Mouse (Mus musculus): ENCODE results near the gene Gm8180.
"Not testable (repeated sequence)": the region's sequence is repeated elsewhere in the genome, so short reads cannot be mapped to it uniquely, and the experiment has no call there.

Gm8180 gene

DNA sequence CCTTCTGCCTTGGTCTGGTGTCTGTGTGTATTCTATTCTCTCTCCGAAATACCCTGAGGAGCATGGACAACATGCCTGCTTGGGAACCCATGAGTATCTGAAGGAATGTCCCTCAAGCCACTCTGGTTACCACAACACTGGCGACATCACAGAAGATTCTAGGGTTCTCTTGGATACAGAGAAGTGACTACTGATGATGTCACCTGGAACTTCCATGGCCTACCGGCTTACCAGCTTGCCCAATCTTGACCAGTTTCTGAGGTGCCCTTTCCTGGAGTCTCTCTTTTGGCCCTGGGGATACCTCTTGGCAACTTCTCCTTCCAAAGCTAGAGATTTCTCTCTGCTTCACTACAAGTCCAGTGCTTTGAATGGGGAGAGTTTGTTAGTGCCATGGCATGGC lies at the start of gene Gm8180:
Gene Gm8180, minus strand, starts transcription at position 101 of the 400 bp plus-strand sequence.
- DNase-seq (ENCODE audit: low spot score), result not testable (repeated sequence)

DNA sequence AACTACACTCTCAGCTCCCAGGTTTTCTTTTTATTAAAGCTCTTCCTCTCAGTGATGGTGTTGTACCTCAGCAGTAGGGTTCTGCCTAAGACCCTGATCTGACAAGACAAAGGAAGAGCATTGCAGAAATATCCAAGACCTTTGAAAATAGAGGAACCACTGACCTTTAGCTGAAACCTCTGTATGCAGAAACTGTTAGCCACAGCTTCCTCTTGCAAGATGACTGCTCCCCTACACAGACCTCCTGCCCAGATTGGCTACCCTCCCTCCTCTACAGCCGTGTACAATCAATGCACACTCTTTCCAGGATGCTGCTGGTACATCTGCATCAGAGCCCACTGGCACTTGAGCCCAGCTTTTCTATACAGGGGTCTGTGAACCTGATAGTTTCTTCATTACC lies 45.8 kb upstream of the Gm8180 start:
- DNase-seq (ENCODE audit: low spot score), result not testable (repeated sequence)

DNA sequence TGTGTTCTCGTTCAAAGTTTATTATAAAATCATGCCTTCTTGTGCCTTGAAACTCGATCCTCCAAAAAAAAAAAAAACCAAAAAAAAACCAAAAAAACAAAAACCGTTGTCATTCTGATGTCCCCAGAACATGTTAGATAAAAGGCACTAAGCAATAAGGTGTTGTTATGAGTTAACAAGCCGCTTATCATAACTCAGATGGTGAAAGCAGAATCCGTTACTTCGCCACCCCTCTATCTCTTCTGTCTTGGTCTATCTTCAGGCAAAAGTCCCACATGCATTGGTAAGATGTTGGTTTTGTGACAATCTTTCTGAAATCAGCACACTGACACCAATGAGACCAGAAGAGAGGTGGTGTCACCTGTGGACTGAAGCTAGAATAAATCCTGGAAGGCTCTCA lies 39.6 kb upstream of the Gm8180 start:
- DNase-seq (ENCODE audit: low spot score), result not testable (repeated sequence)

DNA sequence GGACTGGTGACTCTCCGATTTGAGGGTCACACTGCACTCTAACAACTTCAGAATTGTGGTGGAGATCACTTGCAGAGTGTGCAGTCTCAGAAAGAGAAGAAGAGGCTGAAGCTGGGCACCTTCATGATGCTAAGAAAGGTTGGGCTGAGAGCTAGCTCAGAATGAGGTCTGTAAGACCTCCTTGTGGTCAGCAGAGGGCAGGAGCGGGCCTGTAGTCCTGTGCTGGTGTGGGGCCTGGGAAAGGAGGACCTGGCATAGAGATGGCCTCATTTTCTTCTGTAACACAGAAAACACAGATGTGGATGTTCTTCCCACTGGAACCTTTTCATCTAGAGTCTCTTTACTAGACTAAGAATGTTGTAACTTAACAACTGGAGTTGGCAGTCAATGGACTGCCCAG lies 37.3 kb upstream of the Gm8180 start:
- not testable (repeated sequence) for DNase-seq (ENCODE audit: low spot score)

DNA sequence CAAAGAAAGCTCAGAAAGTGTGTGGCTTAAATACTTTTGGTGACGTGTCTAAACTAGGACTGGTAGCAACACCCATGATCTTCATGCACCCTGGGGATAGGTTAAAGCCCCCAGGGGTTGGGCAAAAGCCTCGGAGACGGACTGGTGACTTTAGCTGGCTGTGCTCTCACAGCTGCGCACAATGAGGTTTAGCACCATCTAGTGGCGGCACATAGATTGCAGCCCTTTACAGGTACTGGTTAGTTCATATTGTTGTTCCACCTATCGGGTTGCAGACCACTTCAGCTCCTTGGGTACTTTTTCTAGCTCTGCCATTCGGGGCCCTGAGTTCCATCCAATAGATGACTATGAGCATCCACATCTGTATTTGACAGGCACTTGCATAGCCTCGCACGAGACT lies 27.9 kb upstream of the Gm8180 start:
- DNase-seq (ENCODE audit: low spot score), result not testable (repeated sequence)

DNA sequence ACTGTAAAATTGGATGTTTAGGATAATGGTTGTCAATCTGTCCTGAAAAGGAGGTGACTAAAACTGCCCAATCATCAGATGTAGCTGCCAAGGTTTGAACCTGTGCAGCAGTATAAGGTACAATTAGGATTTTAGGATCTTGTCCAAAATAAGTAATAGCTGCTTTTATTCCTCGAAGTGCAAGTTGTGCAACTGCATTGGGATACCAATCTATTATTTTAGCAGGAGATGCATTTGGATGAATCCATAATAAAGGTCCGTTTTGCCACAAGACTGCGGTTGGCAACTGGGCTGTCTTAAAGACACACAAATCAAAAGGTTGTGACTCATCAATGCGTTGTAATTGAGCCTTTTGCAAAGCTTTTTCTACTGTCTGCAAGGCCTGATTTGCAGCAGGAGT lies 23.6 kb upstream of the Gm8180 start:
- not testable (repeated sequence) for DNase-seq (ENCODE audit: low spot score)

DNA sequence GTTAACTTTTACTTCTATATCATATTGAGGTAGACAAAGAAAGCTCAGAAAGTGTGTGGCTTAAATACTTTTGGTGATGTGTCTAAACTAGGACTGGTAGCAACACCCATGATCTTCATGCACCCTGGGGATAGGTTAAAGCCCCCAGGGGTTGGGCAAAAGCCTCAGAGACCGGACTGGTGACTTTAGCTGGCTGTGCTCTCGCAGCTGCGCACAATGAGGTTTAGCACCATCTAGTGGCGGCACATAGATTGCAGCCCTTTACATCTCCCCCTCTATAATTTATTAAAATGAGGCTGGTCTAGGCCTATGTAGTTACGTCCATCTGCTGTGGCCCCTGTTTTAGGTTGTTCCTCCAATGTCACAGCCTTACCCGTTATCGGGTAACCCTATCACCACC lies 19.9 kb upstream of the Gm8180 start:
- not testable (repeated sequence) for DNase-seq (ENCODE audit: low spot score)

DNA sequence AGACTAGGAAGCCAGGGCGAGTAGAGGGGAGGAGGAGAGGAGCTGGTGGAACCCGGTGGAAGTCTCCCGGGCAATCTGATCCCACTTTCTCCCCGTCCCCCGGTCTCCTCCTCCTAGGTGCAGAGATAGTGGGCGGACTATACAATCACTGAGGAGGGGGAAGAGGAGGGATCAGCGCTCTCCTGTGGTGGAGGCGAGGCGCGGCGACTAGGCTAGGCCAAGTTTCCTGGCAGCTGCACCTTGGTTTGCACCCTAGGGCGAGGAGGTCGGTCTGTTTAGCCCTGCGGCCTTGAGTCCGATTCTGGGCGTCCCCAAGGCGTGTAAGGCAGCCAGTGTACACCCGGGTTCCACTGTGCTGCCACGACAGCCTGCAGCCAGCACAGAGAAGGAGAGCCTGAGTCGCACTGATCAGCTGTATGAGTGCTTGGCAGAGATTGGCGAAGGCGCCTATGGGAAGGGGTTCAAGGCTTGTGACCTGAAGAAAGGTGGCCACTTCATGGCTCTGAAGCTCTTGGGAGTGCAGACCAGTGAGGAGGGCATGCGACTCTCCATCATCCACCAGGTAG lies 12.4 kb upstream of the Gm8180 start:
- DNase-seq (ENCODE audit: low spot score), result not testable (repeated sequence)

DNA sequence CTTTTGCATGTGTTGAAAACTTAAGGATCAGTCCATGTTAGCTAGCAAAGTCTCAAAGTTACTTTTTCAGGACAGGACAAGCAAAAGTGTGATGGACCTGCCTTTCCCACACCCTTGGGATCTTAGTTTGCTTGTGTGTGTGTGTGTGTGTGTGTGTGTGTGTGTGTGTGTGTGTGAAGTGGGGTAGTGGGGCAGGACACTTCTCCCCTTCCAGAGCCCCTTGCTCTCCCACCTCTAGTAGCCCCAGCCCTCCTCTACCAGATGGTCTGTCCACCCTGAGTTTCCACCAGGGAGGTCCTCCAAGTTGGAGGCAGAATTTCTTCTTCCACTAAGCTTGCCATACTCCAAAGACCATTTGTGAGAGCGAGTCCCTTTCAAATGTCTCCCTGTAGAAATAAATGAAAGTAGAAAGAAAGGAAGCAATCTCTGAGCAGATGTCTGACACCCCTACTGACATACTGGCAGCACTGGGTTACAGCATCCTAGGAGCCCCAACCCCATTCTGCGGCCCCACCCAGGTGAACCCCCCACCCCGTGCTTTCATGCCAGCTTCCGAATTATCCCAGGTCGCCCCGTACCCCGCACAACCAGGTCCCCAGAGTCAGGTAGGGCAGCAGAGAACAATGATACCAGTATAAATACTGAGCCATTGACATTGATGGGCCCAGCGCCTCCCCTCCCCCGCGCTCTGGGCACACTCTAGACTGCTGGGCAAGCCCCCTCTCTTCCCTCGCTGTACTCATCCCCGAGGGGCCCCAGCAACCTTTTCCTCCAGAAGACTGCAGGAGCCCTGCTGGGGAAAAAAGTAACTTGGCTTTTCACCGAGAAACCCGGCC lies 11.7 kb upstream of the Gm8180 start:
- DNase-seq (ENCODE audit: low spot score), result no peak

DNA sequence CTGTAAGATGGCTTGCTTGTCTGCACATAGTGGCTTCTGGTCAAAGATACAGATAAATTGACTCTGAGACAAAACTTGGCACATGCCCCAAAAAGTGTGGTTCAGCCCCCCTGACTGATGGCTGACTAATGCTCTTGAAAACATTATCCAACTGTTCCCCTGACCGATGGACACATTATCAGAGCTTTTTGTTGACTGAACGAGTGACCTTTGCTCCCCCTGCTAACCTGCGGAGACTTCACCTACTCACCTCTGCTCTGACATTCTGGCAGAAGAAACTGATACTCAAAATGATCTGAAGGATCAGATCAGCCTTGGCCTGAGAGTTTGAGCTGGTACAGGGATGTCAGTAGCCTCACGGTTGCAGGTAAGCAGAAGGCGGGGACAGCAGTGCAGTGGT lies 9.3 kb upstream of the Gm8180 start:
- not testable (repeated sequence) for DNase-seq (ENCODE audit: low spot score)

DNA sequence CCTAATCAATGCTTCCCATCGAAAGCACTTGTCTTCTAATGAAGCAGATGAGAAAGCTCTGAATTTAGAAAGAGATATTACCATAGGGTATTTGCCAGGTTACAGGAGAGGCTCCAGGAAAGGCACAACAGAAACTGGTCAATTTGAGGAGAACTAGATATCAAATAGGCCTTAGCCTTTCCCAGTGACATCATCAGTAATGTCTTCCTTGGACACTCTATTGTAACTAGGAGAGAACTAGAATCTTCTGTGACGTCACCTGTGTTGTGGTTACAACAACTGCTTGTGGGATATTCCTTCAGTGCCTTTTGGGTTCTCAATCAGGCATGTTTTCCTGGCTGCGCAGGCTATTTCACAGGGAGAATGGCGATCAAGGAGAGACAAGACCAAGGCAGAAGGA lies 37.0 kb downstream of the Gm8180 start, which contains the start of gene Gm6526:
Gene Gm6526, plus strand, starts transcription at position 301 of the 400 bp plus-strand sequence.
- not testable (repeated sequence) for DNase-seq (ENCODE audit: low spot score)
